ENCODE assay signal across 21 mouse cellular contexts in the genomic region with DNA sequence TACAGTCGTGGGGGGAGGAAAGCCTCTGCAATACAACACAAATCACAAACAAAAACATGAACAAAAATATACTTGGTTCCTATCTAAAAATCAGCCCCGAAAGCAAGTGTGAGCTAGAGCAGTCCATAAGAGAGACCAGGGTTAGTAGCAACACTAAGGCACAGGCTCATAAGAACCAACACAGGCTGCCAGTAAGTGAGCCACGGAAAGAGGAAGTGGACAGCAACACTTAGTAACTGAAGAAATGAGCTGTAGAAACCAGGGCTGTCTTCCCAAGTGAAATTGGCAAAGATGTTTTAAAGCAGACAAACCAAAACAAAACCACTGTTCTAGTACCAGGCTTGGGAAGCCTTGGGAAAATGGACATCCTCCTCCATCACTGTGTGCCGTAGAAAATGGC. TPM values are rescaled to one million over a fixed set of nuclear protein-coding genes. Genes with fewer than 3 reads are reported as not detected.
DNase-seq lines count a peak whose midpoint lies in the region; ATAC-seq and TF ChIP-seq lines count a peak whose summit lies in the region.
"Had no signal": no experiment of that assay in that cellular context is flagged by ENCODE, and none has a peak within 500 bp of the region (broad histone marks: within the 10 kb centered on the region; RNA-seq: fewer than 3 reads in every experiment).

No protein-coding gene starts in this region.

- H3K4me1 ChIP-seq in MEL (ENCODE audit: control insufficient read depth in 1 of 2, insufficient read depth in 2 of 2, low read length in 2 of 2), result peaks cover 2 to 3% of the 10 kb centered on the region in 2 experiments; a peak in 2 of 4 replicates
- no peaks in the 10 kb centered on the region for H3K4me1 ChIP-seq in liver, postnatal 0 days (ENCODE audit: insufficient read depth)
- no peaks in the 10 kb centered on the region for H3K4me1 ChIP-seq in midbrain, postnatal 0 days (ENCODE audit: insufficient read depth, low read length)
- H3K4me1 ChIP-seq: embryonic facial prominence, embryonic 10.5 days; heart, embryonic 15.5 days; hindbrain, embryonic 10.5 days; intestine, embryonic 15.5 days had no signal

- H3K79me2 ChIP-seq in MEL (ENCODE audit: control insufficient read depth, insufficient read depth, low read length, poor library complexity), result no peaks in the 10 kb centered on the region

- H3K9me3 ChIP-seq in MEL (replicated peaks; ENCODE audit: insufficient read depth, low read length), result no peaks in the 10 kb centered on the region
- no peaks in the 10 kb centered on the region for H3K9me3 ChIP-seq in liver, postnatal 0 days (ENCODE audit: low read length)
- no peaks in the 10 kb centered on the region for H3K9me3 ChIP-seq in midbrain, postnatal 0 days (ENCODE audit: low read length)
- H3K9me3 ChIP-seq: embryonic facial prominence, embryonic 10.5 days; forebrain, embryonic 10.5 days; heart, embryonic 15.5 days; hindbrain, embryonic 10.5 days; intestine, embryonic 15.5 days had no signal

- no peak for TF ChIP-seq CTCF in MEL (IDR thresholded peaks at IDR 0.05 in 2 of 3, conservative IDR thresholded peaks at IDR 0.05 in 1 of 3; ENCODE audit: control insufficient read depth in 1 of 3, insufficient read depth in 1 of 3, low read depth in 2 of 3, low read length in 3 of 3, poor library complexity in 1 of 3, severe bottlenecking in 1 of 3)
- TF ChIP-seq CTCF in liver, postnatal 0 days (IDR thresholded peaks at IDR 0.05; ENCODE audit: low read depth), result no peak
- TF ChIP-seq CTCF in midbrain, postnatal 0 days (IDR thresholded peaks at IDR 0.05), result no peak
- TF ChIP-seq CTCF in gastrocnemius, adult 2 months (IDR thresholded peaks at IDR 0.05), result no peak

- H3K9ac ChIP-seq in MEL (ENCODE audit: control insufficient read depth, low read depth, low read length, poor library complexity, severe bottlenecking), result peak overlapping the region; percentile 28
- H3K9ac ChIP-seq in liver, postnatal 0 days (replicated peaks), result no peak overlapping the region
- H3K9ac ChIP-seq in midbrain, postnatal 0 days (replicated peaks; ENCODE audit: low read length, poor library complexity, severe bottlenecking), result no peak overlapping the region
- H3K9ac ChIP-seq: heart, embryonic 15.5 days; hindbrain, embryonic 14.5 days; intestine, embryonic 15.5 days had no signal

- TF ChIP-seq POLR2A in MEL (IDR thresholded peaks at IDR 0.05; ENCODE audit: control insufficient read depth in 1 of 2, insufficient read depth in 1 of 2, low read depth in 1 of 2, low read length in 2 of 2, poor library complexity in 1 of 2), result no peak

- no peak overlapping the region for H3K4me3 ChIP-seq in MEL (ENCODE audit: control insufficient read depth in 1 of 2, insufficient read depth in 1 of 2, low read depth in 2 of 2, low read length in 2 of 2)
- no peak overlapping the region for H3K4me3 ChIP-seq in liver, postnatal 0 days (ENCODE audit: low read depth, low read length)
- H3K4me3 ChIP-seq in midbrain, postnatal 0 days (ENCODE audit: low read depth, low read length), result no peak overlapping the region
- H3K4me3 ChIP-seq in gastrocnemius, adult 2 months, result no peak overlapping the region
- H3K4me3 ChIP-seq: embryonic facial prominence, embryonic 10.5 days; forebrain, embryonic 10.5 days; heart, adult 2 months; heart, embryonic 15.5 days; hindbrain, embryonic 10.5 days; intestine, embryonic 15.5 days had no signal

- no peak for TF ChIP-seq EP300 in MEL (IDR thresholded peaks at IDR 0.05; ENCODE audit: low read depth in 1 of 2, low read length in 2 of 2)
- TF ChIP-seq EP300 in liver, postnatal 0 days (IDR thresholded peaks at IDR 0.05; ENCODE audit: low read depth), result no peak

- peak; percentile 88 for ATAC-seq in granulocyte monocyte progenitor cell, adult 5-6 weeks (replicated peaks; ENCODE audit: poor library complexity, severe bottlenecking)
- ATAC-seq in liver, postnatal 0 days, result no peak
- ATAC-seq in midbrain, postnatal 0 days (ENCODE audit: low FRiP score), result no peak
- ATAC-seq: forebrain, embryonic 14.5 days; intestine, embryonic 15.5 days had no signal

- peaks cover 0 to 5% of the 10 kb centered on the region in 2 experiments; a peak in 2 of 4 replicates for H3K36me3 ChIP-seq in MEL (ENCODE audit: control insufficient read depth in 1 of 2, insufficient read depth in 2 of 2, low read length in 2 of 2)
- H3K36me3 ChIP-seq in splenic B cell, adult 2 months (ENCODE audit: control insufficient read depth, insufficient read depth, low read length, poor library complexity, severe bottlenecking), result no peaks in the 10 kb centered on the region
- H3K36me3 ChIP-seq in liver, postnatal 0 days (replicated peaks; ENCODE audit: insufficient read depth, low read length), result no peaks in the 10 kb centered on the region
- H3K36me3 ChIP-seq in midbrain, postnatal 0 days (ENCODE audit: insufficient read depth, low read length), result no peaks in the 10 kb centered on the region
- H3K36me3 ChIP-seq: embryonic facial prominence, embryonic 10.5 days; forebrain, embryonic 10.5 days; heart, embryonic 15.5 days; hindbrain, embryonic 10.5 days; intestine, embryonic 15.5 days had no signal

- no peak overlapping the region for H3K4me2 ChIP-seq in liver, postnatal 0 days (ENCODE audit: low read depth, low read length)
- no peak overlapping the region for H3K4me2 ChIP-seq in midbrain, postnatal 0 days (ENCODE audit: low read depth, low read length, poor library complexity, severe bottlenecking)
- H3K4me2 ChIP-seq: heart, embryonic 11.5 days; heart, embryonic 15.5 days; hindbrain, embryonic 14.5 days; intestine, embryonic 15.5 days had no signal

- H3K27ac ChIP-seq in MEL (ENCODE audit: control insufficient read depth, low read depth, low read length), result peak overlapping the region; percentile 27; the same call in 1 of the 2 replicates
- no peak overlapping the region for H3K27ac ChIP-seq in liver, postnatal 0 days (ENCODE audit: low read depth)
- no peak overlapping the region for H3K27ac ChIP-seq in midbrain, postnatal 0 days (ENCODE audit: low read depth, low read length)
- H3K27ac ChIP-seq in gastrocnemius, adult 2 months, result no peak overlapping the region
- H3K27ac ChIP-seq: embryonic facial prominence, embryonic 10.5 days; forebrain, embryonic 10.5 days; heart, adult 2 months; heart, embryonic 15.5 days; hindbrain, embryonic 10.5 days; hindbrain, embryonic 14.5 days; intestine, embryonic 15.5 days had no signal

- 53% methylated on average over 4 of the region's 4 CpGs for WGBS in liver, postnatal 0 days (ENCODE audit: insufficient replicate concordance)
- WGBS in midbrain, postnatal 0 days, result 81% methylated on average over 4 of the region's 4 CpGs

- no peak for TF ChIP-seq RAD21 in MEL (IDR thresholded peaks at IDR 0.05; ENCODE audit: low read depth, low read length)

- DNase-seq in A20 (ENCODE audit: low read depth, low spot score) (peak; percentile 72), MEL (ENCODE audit: low read depth, low spot score) (peak; percentile 84)
- peak; percentile 40 for DNase-seq in splenic B cell, adult 2 months (ENCODE audit: low read depth, low spot score)
- no peak for DNase-seq in liver, postnatal 0 days
- DNase-seq in midbrain, postnatal 0 days (ENCODE audit: low spot score), result no peak
- DNase-seq in gastrocnemius, adult 2 months, result no peak
- DNase-seq: adrenal gland, postnatal 14 days; cerebellum, adult 18-20 months; cerebellum, adult 9-11 months; cerebellum, postnatal 36 days; heart, adult 2 months; heart, postnatal 14 days had no signal

- intact Hi-C loops in gastrocnemius, adult 2 months (cut with DNase I), result no loop called here

- H3K27me3 ChIP-seq in MEL (ENCODE audit: control insufficient read depth in 1 of 2, insufficient read depth in 2 of 2, low read length in 2 of 2), result no peaks in the 10 kb centered on the region
- no peaks in the 10 kb centered on the region for H3K27me3 ChIP-seq in splenic B cell, adult 2 months (ENCODE audit: control insufficient read depth, insufficient read depth, low read length, poor library complexity, severe bottlenecking)
- H3K27me3 ChIP-seq in liver, postnatal 0 days (ENCODE audit: insufficient read depth, low read length), result no peaks in the 10 kb centered on the region
- no peaks in the 10 kb centered on the region for H3K27me3 ChIP-seq in midbrain, postnatal 0 days (ENCODE audit: insufficient read depth, low read length)
- H3K27me3 ChIP-seq: heart, embryonic 15.5 days; intestine, embryonic 15.5 days had no signal

TF ChIP-seq in MEL, 35 proteins besides CTCF, POLR2A, EP300 and RAD21:
- TF ChIP-seq TCF12 (IDR thresholded peaks at IDR 0.05; ENCODE audit: low read depth, low read length) (no peak), ZKSCAN1 (IDR thresholded peaks at IDR 0.05; ENCODE audit: low read depth, low read length) (no peak), NRF1 (IDR thresholded peaks at IDR 0.05; ENCODE audit: insufficient read depth, low read depth, low read length, poor library complexity, severe bottlenecking) (no peak), ELF1 (IDR thresholded peaks at IDR 0.05; ENCODE audit: low read depth, low read length) (peak; percentile 28; the same call in 1 of the 2 replicates), USF1 (IDR thresholded peaks at IDR 0.05; ENCODE audit: low read depth, low read length) (no peak)
TF ChIP-seq in MEL: peak in this region for 1.

RNA-seq across cellular contexts. Expression of gene Plxna1, which starts 35.5 kb away (rescaled TPM):
- 6.7 and 7.2 TPM in 2 replicates for total RNA-seq in MEL (2012; rRNA removed)
- polyA plus RNA-seq in MEL (2012; ENCODE audit: insufficient read depth in 1 of 2, insufficient read length in 2 of 2, low read depth in 1 of 2, low replicate concordance in 2 of 2, missing spikeins in 1 of 2), result 10 to 100 TPM in 1 of 2 experiments, not detected in 1; 25.8 TPM
- 1.2 and 6.9 TPM in 2 replicates for total RNA-seq in granulocyte monocyte progenitor cell, adult 5-6 weeks (2014; fragmentation: Nextera tagmentation)
- total RNA-seq in granulocyte monocyte progenitor cell, adult 5-6 weeks (2017), result 1.0 and 1.3 TPM in 2 replicates
- 1.7 TPM in 2 replicates for polyA plus RNA-seq in liver, postnatal 0 days (2015; fragmentation: Nextera tagmentation; extraction: Ambion mirVana)
- total RNA-seq in midbrain, postnatal 0 days (2014; rRNA removed), result 220 and 234 TPM in 2 replicates
- polyA plus RNA-seq in midbrain, postnatal 0 days (2015; fragmentation: Nextera tagmentation; extraction: Ambion mirVana), result 46.5 and 50.1 TPM in 2 replicates
- total RNA-seq in gastrocnemius, adult 2 months (2021), result 10 to 100 TPM; 10.9 to 13.0 TPM

Comparison
In these comparisons a context has a peak if more than half of its experiments do, and no peak if none do; other contexts are left out.
1. DNase-seq: peak in A20 (single experiment), MEL (single experiment) and splenic B cell, adult 2 months (single experiment); none in liver, postnatal 0 days (single experiment), midbrain, postnatal 0 days (single experiment) and gastrocnemius, adult 2 months (single experiment).
2. RNA of gene Plxna1, which starts 35.5 kb away (total RNA-seq): 220 to 234 TPM in midbrain, postnatal 0 days; 10.9 to 13.0 TPM in gastrocnemius, adult 2 months, 6.7 to 7.2 TPM in MEL and 1.0 to 6.9 TPM in granulocyte monocyte progenitor cell, adult 5-6 weeks; every median in the first group is over 10 times any median in the second.